Mouse (Mus musculus): Measurements from ENCODE around the gene Son.
"Not testable (repeated sequence)": the region's sequence is repeated elsewhere in the genome, so short reads cannot be mapped to it uniquely, and the experiment has no call there.

The Son gene

GRCm38 (mm10) chr16:91639161-91639560, 8.1 kb upstream of the Son start:
- no peak for DNase-seq (ENCODE audit: low read depth)

- DNase-seq (ENCODE audit: low read depth) = no peak
These were observed 7.7 kb upstream of the Son start for GRCm38 (mm10) chr16:91639636-91640035.

DNA sequence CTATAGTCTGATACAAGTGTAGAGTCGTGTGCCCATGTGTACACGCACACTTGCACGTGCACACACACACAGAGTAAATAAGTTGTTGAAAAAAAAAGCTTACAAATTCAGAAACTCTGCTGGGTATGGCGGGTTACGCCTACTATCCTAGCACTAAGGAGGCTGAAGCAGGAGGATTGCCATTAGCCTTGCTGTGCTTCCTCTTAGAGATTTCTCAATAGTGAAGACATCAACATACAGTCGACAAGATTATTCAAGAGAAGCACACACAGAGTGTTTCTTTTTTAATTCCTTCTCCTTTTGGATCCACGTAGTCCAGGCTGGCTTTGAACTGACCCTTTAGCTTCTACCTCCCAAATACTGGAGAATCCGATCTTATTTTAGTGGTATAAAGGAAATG, 7.1 kb upstream of the Son start:
- DNase-seq (ENCODE audit: low read depth) = no peak

GRCm38 (mm10) chr16:91644901-91645300, 2.4 kb upstream of the Son start:
- peak; percentile 46 for DNase-seq (ENCODE audit: low read depth)

DNA sequence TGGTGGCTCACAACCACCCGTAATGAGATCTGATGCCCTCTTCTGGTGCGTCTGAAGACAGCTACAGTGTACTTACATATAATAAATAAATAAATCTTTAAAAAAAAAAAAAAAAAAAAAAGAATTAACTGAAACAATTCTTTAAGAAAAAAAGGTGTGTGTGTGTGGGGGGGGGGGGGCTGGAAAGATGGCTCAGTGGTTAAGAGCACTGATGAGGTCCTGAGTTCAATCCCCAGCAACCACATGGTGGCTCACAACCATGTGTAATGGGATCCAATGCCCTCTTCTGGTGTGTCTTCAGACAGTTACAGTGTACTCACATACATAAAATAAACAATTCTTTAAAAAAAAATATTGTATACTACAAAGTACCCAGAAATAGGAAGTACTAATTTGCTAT, 1.9 kb upstream of the Son start:
- not testable (repeated sequence) for DNase-seq (ENCODE audit: low read depth)

DNA sequence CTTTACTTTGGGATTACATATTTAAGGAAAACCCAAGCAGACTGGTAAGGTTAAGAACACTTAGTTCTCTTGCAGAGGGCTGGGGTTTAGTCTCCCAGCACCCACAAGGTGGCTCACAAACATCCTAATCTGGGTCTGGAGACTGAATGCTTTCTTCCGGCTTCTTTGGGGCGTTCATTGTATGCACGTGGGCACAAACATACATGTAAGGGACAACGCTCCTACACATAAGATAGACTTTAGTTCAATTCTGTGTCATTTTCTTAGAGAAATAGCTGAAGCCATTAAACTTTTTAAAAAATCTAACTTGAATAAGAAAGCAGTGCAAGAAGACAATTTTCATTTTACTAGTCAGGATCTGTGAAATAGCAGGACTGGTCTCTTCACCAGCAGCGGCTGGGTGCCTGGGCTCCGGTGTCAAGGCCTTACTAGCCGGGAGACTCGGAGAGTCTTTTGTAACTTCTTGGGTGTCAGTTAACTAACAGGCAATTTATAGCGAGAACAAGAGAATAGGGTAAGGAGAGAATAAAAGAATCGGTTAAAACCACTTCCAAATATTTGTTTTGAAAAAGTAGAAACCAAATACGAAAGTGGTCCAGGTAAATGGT, 1.2 kb upstream of the Son start:
- peak; percentile 88 for DNase-seq (ENCODE audit: low read depth)

DNA sequence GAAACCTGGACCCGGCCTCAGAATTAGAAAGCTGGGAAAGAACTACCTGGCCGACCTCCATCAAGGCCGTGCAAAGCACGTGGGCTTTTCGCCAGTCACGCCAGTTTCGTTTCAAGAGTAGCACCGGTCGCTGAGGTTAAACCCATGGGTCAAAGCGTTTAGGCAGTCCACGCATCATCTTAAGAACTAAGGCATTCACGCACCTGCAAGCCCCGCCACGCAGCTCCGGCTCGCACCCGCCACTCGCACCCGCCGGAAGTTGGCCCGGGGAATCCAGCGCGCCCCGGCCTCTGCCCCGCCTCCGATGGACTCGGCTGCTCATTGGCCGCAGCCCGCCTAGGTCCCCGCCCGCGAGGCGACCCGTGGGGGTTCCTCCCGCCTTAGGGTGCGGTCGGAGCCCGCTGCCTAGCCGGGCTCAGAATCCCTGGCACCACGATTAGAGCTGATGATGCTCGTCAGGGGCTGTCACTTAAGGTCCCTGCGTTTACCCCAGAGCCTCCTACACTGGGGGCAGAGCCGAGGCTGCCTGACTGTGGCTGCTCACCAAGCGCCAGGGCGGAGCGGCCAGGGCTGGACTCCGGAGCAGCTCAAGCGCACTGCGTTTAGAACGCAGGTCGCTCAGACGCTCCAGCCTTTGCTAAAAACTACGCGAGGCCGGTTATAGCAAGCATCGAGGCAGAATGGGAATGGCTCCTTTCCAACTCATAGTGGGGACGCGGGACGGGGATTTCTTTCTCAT, 456 bp upstream of the Son start, which contains the start of gene Gart:
TSS of gene Gart (minus strand) at position 272 of the 739 bp plus-strand sequence.
- DNase-seq (ENCODE audit: low read depth) = peak; percentile 89

- DNase-seq (ENCODE audit: low read depth) = peak; percentile 80
These were observed 879 bp downstream of the Son start for GRCm38 (mm10) chr16:91648220-91648550.

DNA sequence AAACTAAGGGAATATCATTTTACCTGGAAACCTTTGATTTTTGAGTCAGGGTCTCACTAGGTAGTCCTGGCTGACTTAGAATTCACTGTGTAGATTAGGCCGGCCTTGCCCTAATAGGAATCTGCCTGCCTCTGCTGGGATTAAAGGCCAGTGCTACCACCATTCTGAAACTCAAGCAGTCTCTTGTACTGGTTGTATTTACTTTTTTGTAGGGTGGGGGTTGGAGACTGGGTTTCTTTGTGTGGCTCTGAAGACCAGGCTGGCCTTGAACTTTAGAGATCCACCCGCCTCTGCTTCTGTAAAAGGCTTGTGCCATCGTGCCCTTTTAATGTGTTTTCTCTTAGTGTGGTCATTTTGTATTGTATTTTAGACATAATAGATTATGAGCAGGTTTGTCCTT, 1.9 kb downstream of the Son start:
- DNase-seq (ENCODE audit: low read depth) = peak; percentile 53

DNA sequence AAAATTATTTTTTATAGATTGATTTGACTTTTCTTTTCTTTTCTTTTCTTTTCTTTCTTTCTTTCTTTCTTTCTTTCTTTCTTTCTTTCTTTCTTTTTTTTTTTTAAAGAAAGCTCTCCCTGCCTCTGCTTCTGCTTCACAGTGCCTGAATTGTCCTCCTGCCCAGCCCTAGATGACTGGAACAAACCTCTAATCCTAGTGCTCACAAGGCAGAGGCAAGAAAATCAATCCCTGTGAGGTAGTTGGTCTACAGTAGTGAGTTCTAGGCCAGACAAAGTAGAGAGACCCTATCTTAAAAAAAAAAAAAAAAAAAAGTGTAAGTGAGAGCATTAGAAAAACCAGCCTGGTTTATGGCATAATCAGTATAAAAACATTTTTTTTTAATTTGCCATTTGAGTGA, 2.5 kb downstream of the Son start:
- no peak for DNase-seq (ENCODE audit: low read depth)

DNA sequence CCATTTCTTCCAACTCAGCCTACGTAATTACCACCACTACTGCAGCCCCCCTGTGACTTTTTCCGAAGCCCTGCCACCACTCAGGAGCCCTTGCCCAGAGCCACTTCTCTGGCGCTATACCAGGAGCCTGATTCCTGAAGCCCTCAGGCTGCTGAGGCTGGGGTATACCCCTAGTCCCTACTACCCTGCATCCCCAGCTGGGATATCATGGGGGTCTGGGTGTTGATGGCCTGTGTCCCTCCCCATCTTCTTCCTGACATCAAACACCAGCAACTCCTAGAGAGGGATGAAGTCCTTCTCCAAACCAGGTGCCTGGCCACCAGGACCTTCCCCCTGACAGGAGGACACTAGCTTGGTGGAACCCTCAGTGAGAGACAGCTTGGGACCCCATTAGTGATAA, 4.9 kb downstream of the Son start:
- DNase-seq (ENCODE audit: low read depth) = no peak

DNA sequence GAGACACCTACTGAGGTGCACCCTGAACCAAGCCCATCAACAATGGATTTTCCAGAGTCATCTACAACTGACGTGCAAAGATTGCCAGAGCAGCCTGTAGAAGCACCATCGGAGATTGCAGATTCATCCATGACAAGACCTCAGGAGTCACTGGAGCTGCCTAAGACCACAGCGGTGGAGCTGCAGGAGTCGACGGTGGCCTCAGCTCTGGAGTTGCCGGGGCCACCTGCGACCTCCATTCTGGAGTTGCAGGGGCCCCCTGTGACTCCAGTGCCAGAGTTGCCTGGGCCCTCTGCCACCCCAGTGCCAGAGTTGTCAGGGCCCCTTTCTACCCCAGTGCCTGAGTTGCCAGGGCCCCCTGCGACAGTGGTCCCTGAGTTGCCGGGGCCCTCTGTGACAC, 8.0 kb downstream of the Son start:
- no peak for DNase-seq (ENCODE audit: low read depth)

- no peak for DNase-seq (ENCODE audit: low read depth)
These were observed 10.0 kb downstream of the Son start for GRCm38 (mm10) chr16:91657285-91657684.

DNA sequence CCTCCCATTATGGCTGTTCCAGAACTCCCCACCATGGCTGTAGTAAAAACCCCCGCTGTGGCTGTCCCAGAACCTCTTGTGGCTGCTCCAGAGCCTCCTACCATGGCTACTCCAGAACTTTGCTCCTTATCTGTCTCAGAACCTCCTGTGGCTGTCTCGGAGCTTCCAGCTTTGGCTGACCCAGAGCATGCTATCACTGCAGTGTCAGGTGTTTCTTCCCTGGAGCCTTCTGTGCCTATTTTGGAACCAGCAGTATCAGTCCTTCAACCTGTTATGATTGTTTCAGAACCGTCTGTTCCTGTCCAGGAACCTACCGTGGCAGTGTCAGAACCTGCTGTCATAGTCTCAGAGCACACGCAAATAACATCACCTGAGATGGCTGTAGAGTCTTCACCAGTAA, 11.2 kb downstream of the Son start:
- no peak for DNase-seq (ENCODE audit: low read depth)

DNA sequence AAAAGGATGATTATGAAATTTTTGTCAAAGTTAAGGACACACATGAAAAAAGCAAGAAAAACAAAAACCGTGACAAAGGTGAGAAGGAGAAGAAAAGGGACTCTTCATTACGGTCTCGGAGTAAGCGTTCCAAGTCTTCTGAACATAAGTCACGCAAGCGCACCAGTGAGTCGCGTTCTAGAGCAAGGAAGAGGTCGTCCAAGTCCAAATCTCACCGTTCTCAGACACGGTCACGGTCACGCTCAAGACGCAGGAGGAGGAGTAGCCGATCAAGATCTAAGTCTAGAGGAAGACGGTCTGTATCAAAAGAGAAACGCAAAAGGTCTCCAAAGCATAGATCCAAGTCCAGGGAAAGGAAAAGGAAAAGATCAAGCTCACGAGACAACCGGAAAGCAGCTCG, 12.5 kb downstream of the Son start:
- no peak for DNase-seq (ENCODE audit: low read depth)

GRCm38 (mm10) chr16:91661397-91661796, 14.1 kb downstream of the Son start:
- DNase-seq (ENCODE audit: low read depth) = no peak

DNA sequence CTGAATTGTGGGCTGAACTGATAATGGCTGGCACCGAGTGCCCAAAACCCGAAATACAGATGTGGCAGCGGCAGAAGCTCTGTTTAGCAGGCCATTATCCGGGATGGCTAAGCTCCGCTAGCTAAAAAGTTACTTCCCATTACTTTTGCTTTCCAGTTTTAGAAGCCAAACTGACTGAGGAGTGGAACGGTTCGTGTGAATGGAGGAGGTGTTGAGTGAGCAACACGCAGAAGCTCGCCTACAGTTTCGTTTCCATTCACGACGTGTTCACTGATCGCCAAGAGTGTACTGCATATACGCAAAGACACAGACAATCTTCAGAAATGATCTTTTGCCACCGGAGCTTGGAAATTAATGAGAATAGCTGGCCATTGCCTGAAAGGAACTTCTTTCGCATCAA, 15.0 kb downstream of the Son start:
- DNase-seq (ENCODE audit: low read depth) = no peak

DNA sequence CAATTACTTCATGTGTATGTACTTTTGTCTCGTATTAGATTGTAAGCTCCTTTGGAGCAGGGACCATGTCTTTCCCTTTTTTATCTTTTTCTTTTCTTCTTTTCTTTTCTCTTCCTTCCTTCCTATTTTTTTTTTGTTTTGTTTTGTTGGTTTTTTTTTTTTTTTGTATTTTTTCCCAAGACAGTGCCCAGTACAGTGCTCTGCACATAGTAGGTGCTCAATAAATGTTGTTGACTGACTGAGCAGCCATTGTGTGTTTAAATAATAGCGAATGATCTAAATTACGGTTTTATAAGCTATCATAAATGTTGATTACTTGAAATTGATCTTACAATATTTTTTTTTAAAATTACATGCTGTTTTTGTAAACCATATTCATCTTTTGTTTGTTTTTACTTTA, 16.5 kb downstream of the Son start:
- DNase-seq (ENCODE audit: low read depth) = no peak

DNA sequence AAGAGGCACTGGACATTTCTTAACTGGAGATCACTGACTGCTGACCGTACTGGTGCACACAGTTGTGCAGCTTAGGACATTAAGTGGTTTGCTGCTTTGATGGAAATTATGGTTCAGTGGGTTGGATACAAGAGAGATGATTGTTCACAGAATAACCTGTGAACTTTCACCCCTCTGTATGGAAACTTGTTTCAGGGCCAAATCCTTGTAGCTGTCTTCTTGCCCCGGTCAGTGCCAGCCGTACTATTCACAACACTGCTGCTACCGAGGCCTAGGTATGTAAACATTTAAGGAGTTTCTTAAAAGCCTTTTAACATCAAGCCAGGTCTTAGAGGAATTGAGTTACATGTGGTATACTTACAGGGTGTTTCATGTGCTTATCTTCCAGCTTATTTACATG, 27.2 kb downstream of the Son start:
- DNase-seq (ENCODE audit: low read depth) = no peak

DNA sequence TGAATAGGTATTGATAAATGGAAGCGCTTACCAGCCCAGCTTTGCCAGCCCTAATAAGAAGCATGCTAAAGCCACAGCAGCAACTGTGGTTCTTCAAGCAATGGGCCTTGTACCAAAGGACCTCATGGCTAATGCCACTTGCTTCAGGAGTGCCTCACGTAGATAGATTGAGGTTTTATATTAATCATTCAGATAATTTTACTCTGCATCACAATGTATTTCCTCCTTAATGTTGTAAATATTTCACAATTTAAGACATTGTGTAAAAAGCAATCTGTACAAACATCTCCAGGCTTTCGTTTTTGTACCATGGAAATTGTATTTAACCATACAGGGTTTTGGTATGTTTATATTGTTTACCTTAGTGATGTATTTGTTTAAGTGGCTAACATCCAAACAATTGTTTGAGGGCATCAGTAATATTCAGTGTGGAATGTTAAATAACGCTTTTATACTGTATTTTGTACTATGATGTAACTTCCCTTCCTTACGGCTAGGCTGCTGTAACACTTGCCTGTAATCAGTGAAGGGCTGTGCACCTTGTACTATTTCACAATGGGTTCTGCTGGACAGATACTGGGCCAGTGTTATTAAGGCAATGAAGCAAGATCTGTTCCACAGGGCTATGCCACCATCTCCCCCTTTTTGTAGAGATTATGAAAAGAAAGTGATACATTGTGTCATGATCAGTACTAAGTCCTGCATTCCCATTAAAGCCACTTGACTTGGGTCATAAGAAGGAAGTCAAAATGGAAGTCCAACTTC, 31.0 kb downstream of the Son start:
- peak; percentile 77 for DNase-seq (ENCODE audit: low read depth)

DNA sequence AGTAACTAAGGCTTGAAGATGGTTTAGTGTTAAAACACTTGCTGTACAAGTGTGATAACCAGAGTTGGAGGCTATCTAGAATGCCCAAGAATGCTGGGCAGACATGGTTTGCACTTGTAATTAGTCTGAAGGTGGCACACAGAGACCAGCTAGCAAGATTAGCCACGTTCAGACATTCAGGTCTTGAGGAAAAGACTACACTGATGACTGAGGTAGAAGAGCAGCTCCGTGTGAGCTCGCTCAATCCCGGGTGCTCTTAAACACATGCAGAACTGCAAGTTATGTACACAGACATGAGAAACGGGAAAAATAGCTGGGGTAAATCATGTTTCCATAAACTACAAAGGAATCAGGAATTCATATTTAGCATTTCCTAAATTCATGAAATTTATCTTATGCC, 33.4 kb downstream of the Son start:
- no peak for DNase-seq (ENCODE audit: low read depth)

- no peak for DNase-seq (ENCODE audit: low read depth)
These were observed 38.2 kb downstream of the Son start for GRCm38 (mm10) chr16:91685526-91685925.

- DNase-seq (ENCODE audit: low read depth) = no peak
These were observed 39.1 kb downstream of the Son start for GRCm38 (mm10) chr16:91686369-91686768.

All from 416B (cell line).